Mouse (Mus musculus) lung, adult 2 months (tissue): ENCODE measurements at regions not wholly inside any gene's neighbourhood (a gene's known extent, or its start where the extent isn't known, plus 50 kb on each side); places are given as distances from the start of the nearest gene placed in this dataset.

Experiments
- CTCF ChIP-seq: fragments of 200-500 bp; IDR thresholded peaks from 2 replicates; pipeline ENCODE4 v1.5.1; 2011; ENCODE audit warnings: mild to moderate bottlenecking, low read length, control low read depth; ENCODE audit not compliant: insufficient read depth
- POLR2A ChIP-seq: fragments of 200-500 bp; IDR thresholded peaks from 2 replicates; pipeline ENCODE4 v1.6.1; 2011; ENCODE audit warnings: low read depth, mild to moderate bottlenecking, control low read depth, low read length, borderline replicate concordance; ENCODE audit errors: extremely low read depth

- TF ChIP-seq POLR2A (no peak), CTCF (no peak)
These were observed 178.5 kb upstream of the Mocs2 start for GRCm38 (mm10) chr13:114639531-114639930.
